Mouse (Mus musculus): ENCODE results near the gene Col25a1. TPM values are rescaled to one million over a fixed set of nuclear protein-coding genes. Genes with fewer than 3 reads are reported as not detected.

Gene Col25a1
- polyA plus RNA-seq, 1 experiment = 0.05 TPM

DNA sequence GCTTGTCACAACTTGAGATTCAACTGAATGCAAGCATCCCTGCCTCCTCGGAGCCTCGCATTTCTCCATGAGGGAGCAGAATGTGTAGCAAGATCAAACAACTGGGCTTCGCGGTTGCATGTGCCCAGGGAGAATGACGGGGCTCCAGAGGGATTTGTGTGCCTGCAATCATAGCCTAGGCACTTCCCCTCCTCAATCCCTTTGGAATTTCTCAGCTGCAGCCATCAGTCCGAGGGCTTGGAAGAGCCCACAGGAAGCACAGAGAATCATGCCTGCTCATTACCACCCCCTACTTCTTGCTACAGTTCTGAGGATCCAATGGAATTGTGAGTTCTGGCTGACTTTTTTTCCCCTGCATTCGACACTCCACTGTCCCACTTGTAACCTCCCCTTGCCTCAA, 241.8 kb downstream of the Col25a1 start:
- H3K36me3 ChIP-seq (ENCODE audit: control insufficient read depth, insufficient read depth) = no peaks in the 10 kb centered on the region
- H3K27me3 ChIP-seq (ENCODE audit: control insufficient read depth, insufficient read depth, insufficient read length) = no peaks in the 10 kb centered on the region
- H3K79me2 ChIP-seq (ENCODE audit: control insufficient read depth, insufficient read depth) = no peaks in the 10 kb centered on the region
- no peak overlapping the region for H3K4me3 ChIP-seq (ENCODE audit: insufficient read depth, poor library complexity, severe bottlenecking)
- H3K79me3 ChIP-seq (ENCODE audit: low read depth) = no peaks in the 10 kb centered on the region
- TF ChIP-seq MAX (IDR thresholded peaks at IDR 0.05) (no peak), CTCF (IDR thresholded peaks at IDR 0.05; ENCODE audit: control insufficient read depth, insufficient read depth, insufficient read length) (no peak), MYOG (IDR thresholded peaks at IDR 0.05; ENCODE audit: control insufficient read depth, extremely low read depth, insufficient read length) (no peak), USF1 (IDR thresholded peaks at IDR 0.05; ENCODE audit: low read depth) (no peak)
- no peak overlapping the region for H3ac ChIP-seq (ENCODE audit: control insufficient read depth, insufficient read length, low read depth)

DNA sequence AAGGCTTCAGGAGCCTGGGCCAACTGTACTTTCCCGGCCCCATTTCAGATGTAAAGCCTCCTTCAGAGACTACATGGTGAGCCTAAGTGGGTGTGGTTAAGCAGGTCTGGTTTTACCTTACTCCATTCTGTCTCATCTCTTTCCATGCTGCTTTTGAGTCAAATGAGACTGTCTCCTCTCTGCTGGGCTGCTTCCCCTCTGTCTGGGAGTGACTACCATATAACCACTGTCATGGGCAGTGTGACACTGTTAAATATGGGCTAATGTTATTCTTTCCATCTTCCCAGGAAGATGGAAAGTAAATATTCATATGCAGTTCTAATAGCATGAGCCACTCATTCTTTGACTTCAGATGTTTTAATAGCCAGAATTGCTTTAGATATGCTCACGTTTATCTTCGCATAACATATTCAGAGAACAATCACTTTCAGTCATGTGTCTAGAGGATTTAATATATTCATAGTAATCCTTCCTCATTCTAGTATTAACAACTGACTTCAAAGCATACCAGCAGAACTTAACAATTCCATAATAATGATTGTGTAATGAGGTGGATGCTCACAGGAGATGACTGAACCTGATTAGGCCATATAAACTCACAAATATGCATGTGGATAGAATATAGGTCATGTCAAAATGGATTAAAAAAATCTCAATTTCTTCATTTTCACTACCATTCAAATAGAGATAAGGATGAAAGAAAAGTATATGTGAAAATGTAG, 243.5 kb downstream of the Col25a1 start:
- Histone ChIP-seq H3ac (ENCODE audit: control insufficient read depth, insufficient read length, low read depth) (no peak overlapping the region), H3K36me3 (ENCODE audit: control insufficient read depth, insufficient read depth) (no peaks in the 10 kb centered on the region), H3K4me3 (ENCODE audit: insufficient read depth, poor library complexity, severe bottlenecking) (no peak overlapping the region), H3K79me2 (ENCODE audit: control insufficient read depth, insufficient read depth) (no peaks in the 10 kb centered on the region), H3K27me3 (ENCODE audit: control insufficient read depth, insufficient read depth, insufficient read length) (no peaks in the 10 kb centered on the region), H3K79me3 (ENCODE audit: low read depth) (no peaks in the 10 kb centered on the region)
- TF ChIP-seq MYOD1 (IDR thresholded peaks at IDR 0.05; ENCODE audit: control insufficient read depth, insufficient read length, low read depth) = no peak
- no peak for TF ChIP-seq USF1 (IDR thresholded peaks at IDR 0.05; ENCODE audit: low read depth)
- TF ChIP-seq CEBPB (IDR thresholded peaks at IDR 0.05; ENCODE audit: low read depth) = no peak
- no peak for TF ChIP-seq FOSL1 (IDR thresholded peaks at IDR 0.05; ENCODE audit: insufficient read depth, low read length, poor library complexity, severe bottlenecking)
- TF ChIP-seq MAX (IDR thresholded peaks at IDR 0.05) = no peak
- no peak for TF ChIP-seq CTCF (IDR thresholded peaks at IDR 0.05; ENCODE audit: control insufficient read depth, insufficient read depth, insufficient read length)
- no peak for TF ChIP-seq MYOG (IDR thresholded peaks at IDR 0.05; ENCODE audit: control insufficient read depth, extremely low read depth, insufficient read length)

DNA sequence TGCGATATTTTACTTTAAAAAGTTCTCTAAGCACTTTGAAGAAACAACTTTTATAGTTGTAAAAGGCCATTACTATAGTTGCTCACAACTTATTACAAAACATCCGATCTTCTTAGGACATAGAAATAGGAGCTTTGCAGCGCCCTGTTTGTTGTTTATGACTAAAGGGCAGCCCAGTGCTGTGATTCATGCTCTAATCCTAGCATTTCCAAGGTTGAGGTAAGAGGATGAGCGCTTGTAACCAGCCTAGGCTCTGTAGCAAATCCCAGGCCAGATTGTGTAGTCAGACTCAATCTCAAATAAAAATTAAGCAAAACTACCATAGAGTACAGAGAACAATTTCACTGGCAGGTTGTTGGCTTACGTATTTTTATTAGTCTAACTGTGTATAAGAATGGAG, 246.5 kb downstream of the Col25a1 start:
- no peaks in the 10 kb centered on the region for H3K36me3 ChIP-seq (ENCODE audit: control insufficient read depth, insufficient read depth)
- no peaks in the 10 kb centered on the region for H3K79me2 ChIP-seq (ENCODE audit: control insufficient read depth, insufficient read depth)
- no peak overlapping the region for H3ac ChIP-seq (ENCODE audit: control insufficient read depth, insufficient read length, low read depth)
- H3K4me3 ChIP-seq (ENCODE audit: insufficient read depth, poor library complexity, severe bottlenecking) = no peak overlapping the region
- no peaks in the 10 kb centered on the region for H3K27me3 ChIP-seq (ENCODE audit: control insufficient read depth, insufficient read depth, insufficient read length)
- H3K79me3 ChIP-seq (ENCODE audit: low read depth) = no peaks in the 10 kb centered on the region
- no peak for TF ChIP-seq MYOG (IDR thresholded peaks at IDR 0.05; ENCODE audit: control insufficient read depth, extremely low read depth, insufficient read length)
- no peak for TF ChIP-seq MAX (IDR thresholded peaks at IDR 0.05)
- no peak for TF ChIP-seq MYOD1 (IDR thresholded peaks at IDR 0.05; ENCODE audit: control insufficient read depth, insufficient read length, low read depth)
- TF ChIP-seq FOSL1 (IDR thresholded peaks at IDR 0.05; ENCODE audit: insufficient read depth, low read length, poor library complexity, severe bottlenecking) = no peak
- TF ChIP-seq USF1 (IDR thresholded peaks at IDR 0.05; ENCODE audit: low read depth) = no peak
- no peak for TF ChIP-seq CTCF (IDR thresholded peaks at IDR 0.05; ENCODE audit: control insufficient read depth, insufficient read depth, insufficient read length)
- no peak for TF ChIP-seq CEBPB (IDR thresholded peaks at IDR 0.05; ENCODE audit: low read depth)

DNA sequence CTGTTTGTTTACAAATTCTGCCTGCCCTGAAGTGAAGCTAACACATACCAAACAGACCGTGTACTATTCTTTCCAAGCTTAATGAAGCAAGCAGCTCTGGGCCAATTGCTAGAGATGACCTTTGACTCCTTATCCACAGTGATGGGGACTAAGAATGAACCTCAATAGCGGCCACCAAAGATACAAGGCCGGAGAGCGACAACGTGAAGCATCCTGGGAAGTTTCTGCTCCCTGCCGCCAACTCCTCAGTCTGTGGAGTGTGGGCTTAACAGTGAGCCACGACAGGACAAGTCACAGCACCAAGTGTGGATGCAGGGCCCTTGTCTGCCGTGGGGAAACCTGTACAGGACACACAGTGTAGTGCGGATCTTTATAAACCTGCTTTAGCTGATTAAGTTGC, 247.3 kb downstream of the Col25a1 start:
- Histone ChIP-seq H3K79me2 (ENCODE audit: control insufficient read depth, insufficient read depth) (no peaks in the 10 kb centered on the region), H3K36me3 (ENCODE audit: control insufficient read depth, insufficient read depth) (no peaks in the 10 kb centered on the region), H3ac (ENCODE audit: control insufficient read depth, insufficient read length, low read depth) (no peak overlapping the region), H3K79me3 (ENCODE audit: low read depth) (no peaks in the 10 kb centered on the region), H3K4me3 (ENCODE audit: insufficient read depth, poor library complexity, severe bottlenecking) (no peak overlapping the region), H3K27me3 (ENCODE audit: control insufficient read depth, insufficient read depth, insufficient read length) (no peaks in the 10 kb centered on the region)
- no peak for TF ChIP-seq CEBPB (IDR thresholded peaks at IDR 0.05; ENCODE audit: low read depth)
- TF ChIP-seq FOSL1 (IDR thresholded peaks at IDR 0.05; ENCODE audit: insufficient read depth, low read length, poor library complexity, severe bottlenecking) = no peak
- TF ChIP-seq MYOG (IDR thresholded peaks at IDR 0.05; ENCODE audit: control insufficient read depth, extremely low read depth, insufficient read length) = no peak
- no peak for TF ChIP-seq MAX (IDR thresholded peaks at IDR 0.05)
- no peak for TF ChIP-seq USF1 (IDR thresholded peaks at IDR 0.05; ENCODE audit: low read depth)

DNA sequence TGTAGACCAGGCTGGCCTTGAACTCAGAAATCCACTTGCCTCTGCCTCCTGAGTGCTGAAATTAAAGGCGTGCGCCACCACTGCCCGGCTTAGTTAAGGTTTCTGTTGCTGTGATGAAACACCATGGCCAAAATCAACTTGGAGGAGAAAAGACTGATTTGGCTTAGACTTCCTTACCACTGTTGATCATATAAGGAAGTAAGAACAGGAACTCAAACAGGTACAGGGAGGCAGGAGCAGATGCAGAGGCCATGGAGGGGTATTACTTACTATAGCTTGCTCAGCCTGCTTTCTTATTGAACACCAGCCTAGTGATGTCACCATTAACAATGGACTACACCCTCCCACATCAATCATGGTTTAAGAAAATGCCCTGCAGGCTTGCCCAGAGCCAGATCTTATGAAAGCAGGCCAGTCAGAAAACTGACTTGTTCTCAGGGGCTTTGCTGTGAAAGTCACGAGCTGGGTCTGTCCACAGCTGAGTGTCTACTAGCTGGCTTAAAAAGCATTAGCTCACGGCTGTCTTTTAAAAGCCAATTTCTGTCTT, 249.1 kb downstream of the Col25a1 start:
- no peaks in the 10 kb centered on the region for H3K36me3 ChIP-seq (ENCODE audit: control insufficient read depth, insufficient read depth)
- no peaks in the 10 kb centered on the region for H3K79me2 ChIP-seq (ENCODE audit: control insufficient read depth, insufficient read depth)
- TF ChIP-seq MYOG (IDR thresholded peaks at IDR 0.05; ENCODE audit: control insufficient read depth, extremely low read depth, insufficient read length) (no peak), MYOD1 (IDR thresholded peaks at IDR 0.05; ENCODE audit: control insufficient read depth, insufficient read length, low read depth) (no peak), USF1 (IDR thresholded peaks at IDR 0.05; ENCODE audit: low read depth) (no peak)
- H3K27me3 ChIP-seq (ENCODE audit: control insufficient read depth, insufficient read depth, insufficient read length) = no peaks in the 10 kb centered on the region
- no peak overlapping the region for H3ac ChIP-seq (ENCODE audit: control insufficient read depth, insufficient read length, low read depth)
- H3K4me3 ChIP-seq (ENCODE audit: insufficient read depth, poor library complexity, severe bottlenecking) = no peak overlapping the region
- H3K79me3 ChIP-seq (ENCODE audit: low read depth) = no peaks in the 10 kb centered on the region

DNA sequence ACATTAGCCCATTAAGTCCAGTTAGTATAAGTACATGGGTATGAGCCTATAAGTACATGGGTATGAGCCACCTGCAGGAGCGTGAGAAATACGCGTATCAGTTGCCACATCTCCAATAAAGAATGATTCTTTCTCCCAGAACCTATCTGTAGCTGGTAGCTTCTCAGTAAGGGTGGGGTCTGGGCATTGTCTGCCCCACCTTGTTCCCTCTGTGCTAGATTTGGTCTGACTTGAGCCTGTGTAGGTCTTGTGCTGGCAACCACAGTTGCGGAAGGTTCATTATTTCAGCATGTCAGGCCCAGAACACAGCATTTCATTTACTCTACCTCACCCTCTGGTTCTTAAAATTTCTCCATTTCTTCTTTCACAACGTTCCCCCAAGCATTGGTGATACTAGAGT, 250.4 kb downstream of the Col25a1 start:
- H3ac ChIP-seq (ENCODE audit: control insufficient read depth, insufficient read length, low read depth) = no peak overlapping the region
- H3K36me3 ChIP-seq (ENCODE audit: control insufficient read depth, insufficient read depth) = no peaks in the 10 kb centered on the region
- no peaks in the 10 kb centered on the region for H3K27me3 ChIP-seq (ENCODE audit: control insufficient read depth, insufficient read depth, insufficient read length)
- H3K79me2 ChIP-seq (ENCODE audit: control insufficient read depth, insufficient read depth) = no peaks in the 10 kb centered on the region
- H3K4me3 ChIP-seq (ENCODE audit: insufficient read depth, poor library complexity, severe bottlenecking) = no peak overlapping the region
- TF ChIP-seq CTCF (IDR thresholded peaks at IDR 0.05; ENCODE audit: control insufficient read depth, insufficient read depth, insufficient read length) = no peak
- no peak for TF ChIP-seq CEBPB (IDR thresholded peaks at IDR 0.05; ENCODE audit: low read depth)
- TF ChIP-seq USF1 (IDR thresholded peaks at IDR 0.05; ENCODE audit: low read depth) = no peak
- TF ChIP-seq MYOG (IDR thresholded peaks at IDR 0.05; ENCODE audit: control insufficient read depth, extremely low read depth, insufficient read length) = no peak
- no peak for TF ChIP-seq FOSL1 (IDR thresholded peaks at IDR 0.05; ENCODE audit: insufficient read depth, low read length, poor library complexity, severe bottlenecking)
- no peak for TF ChIP-seq MYOD1 (IDR thresholded peaks at IDR 0.05; ENCODE audit: control insufficient read depth, insufficient read length, low read depth)
- TF ChIP-seq MAX (IDR thresholded peaks at IDR 0.05) = no peak
- no peaks in the 10 kb centered on the region for H3K79me3 ChIP-seq (ENCODE audit: low read depth)

All from C2C12 (cell line).